Mouse (Mus musculus): ENCODE results near the gene Lrrc75a.

Gene Lrrc75a

GRCm38 (mm10) chr11:62645337-62645675 lies 3.0 kb downstream of the Lrrc75a start:
- 78% methylated on average over 4 of the region's 4 CpGs for WGBS

DNA sequence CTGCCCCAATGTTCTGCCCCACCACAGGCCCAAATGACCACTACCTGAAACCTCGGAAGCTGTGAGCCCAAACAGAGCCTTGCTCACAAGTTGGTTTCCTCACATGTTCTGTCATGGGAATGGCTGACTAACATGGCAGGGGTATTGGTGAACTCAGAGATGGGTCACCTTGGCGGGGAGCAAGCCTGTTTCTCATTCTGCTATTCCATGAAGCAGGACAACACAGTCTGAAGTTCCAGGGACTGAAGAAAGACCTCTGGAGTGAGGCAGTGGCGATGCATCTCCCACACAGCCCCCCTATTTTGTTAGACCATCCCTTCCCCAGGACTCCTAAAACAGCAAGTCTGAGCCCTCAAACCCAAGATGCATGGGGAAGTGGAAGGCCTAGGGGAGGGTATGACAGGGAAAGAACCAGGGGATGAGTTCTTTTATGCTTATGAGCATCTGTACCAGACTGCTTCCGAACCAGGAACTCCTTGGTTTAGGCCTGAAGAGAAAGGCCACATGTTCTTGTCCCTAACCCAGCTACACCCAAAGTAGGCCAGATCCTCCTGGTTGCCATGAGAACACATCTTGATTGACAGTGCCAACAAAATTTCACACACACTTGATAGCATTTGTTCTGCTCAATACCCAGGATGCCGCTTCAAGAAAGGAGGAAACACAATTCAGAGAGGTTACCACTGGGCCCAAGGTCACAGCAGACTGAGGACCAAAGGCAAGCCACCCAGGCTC lies 3.6 kb downstream of the Lrrc75a start:
- 95% methylated on average over 5 of the region's 5 CpGs for WGBS

- 79% methylated on average over 10 of the region's 10 CpGs for WGBS
Observed at GRCm38 (mm10) chr11:62643681-62644363, 4.5 kb downstream of the Lrrc75a start.

- 49% methylated on average over 8 of the region's 8 CpGs for WGBS
Observed at GRCm38 (mm10) chr11:62643011-62643631, 5.2 kb downstream of the Lrrc75a start.

- WGBS: 41% methylated on average over 11 of the region's 11 CpGs
Observed at GRCm38 (mm10) chr11:62642023-62642844, 6.1 kb downstream of the Lrrc75a start.

DNA sequence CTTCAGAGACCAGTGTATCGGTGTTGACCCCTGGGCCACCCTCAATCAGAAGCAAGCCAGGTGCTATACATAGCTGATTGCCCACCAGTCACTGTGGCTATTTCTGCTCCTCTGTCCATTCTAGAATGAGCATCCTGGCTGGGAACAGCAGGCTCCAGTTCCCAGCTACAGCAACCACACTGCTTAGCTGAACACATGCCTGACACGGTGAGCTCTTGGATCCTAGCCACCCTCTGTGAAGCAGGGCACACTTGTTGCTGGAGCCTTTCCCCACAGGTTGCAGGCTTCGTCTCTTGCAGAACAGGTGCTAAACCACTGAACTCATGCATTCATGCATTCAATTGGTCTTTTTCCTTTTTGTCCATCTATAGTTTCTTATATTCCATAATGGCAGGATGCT lies 7.9 kb downstream of the Lrrc75a start:
- 64% methylated on average over 3 of the region's 3 CpGs for WGBS

- 90% methylated on average over 4 of the region's 4 CpGs for WGBS
Observed at GRCm38 (mm10) chr11:62638402-62638801, 9.9 kb downstream of the Lrrc75a start.

DNA sequence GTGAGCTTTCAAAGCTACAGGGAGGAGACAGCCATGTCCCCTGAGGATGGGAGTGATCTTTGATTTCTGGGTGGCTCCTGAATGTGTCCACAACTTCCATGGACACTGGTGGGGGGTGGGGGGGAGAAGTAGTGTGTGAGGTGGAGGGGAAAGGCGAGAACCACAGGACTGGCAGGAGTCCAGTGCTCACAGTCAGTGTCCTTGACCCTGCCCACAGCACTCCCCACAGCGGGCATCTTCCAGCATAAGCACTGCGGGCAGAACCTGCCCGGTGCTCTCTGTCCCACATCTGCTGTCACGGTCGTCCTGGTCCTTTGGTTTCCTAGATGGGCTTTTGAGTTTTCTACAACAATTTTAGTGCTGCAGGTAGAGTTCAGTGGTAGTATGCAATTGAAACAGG lies 10.5 kb downstream of the Lrrc75a start:
- WGBS: 75% methylated on average over 6 of the region's 6 CpGs

- 71% methylated on average over 5 of the region's 5 CpGs for WGBS
Observed at GRCm38 (mm10) chr11:62637401-62637800, 10.9 kb downstream of the Lrrc75a start.

DNA sequence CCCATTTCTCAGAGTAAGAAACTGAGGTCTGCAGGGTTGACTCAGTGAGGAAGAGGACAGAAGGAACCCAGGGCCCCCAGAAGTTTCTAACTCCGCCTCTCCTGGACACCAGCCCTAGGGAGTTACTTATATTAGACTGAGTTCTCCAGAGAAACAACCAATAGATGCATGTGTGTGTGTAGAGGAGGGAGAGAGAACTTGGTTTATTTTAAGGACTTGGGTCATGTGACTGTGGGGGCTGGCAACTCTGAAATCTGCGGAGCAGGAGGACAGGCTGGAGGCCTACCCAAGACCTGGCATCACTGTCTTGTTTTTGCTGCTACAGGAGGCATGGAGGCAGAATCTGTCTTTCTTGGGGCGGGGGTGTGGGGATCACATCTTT lies 11.5 kb downstream of the Lrrc75a start:
- WGBS: 46% methylated on average over 3 of the region's 3 CpGs

- WGBS: 39% methylated on average over 11 of the region's 11 CpGs
Observed at GRCm38 (mm10) chr11:62636105-62636839, 12.1 kb downstream of the Lrrc75a start.

GRCm38 (mm10) chr11:62635406-62635805 lies 12.9 kb downstream of the Lrrc75a start:
- 40% methylated on average over 3 of the region's 3 CpGs for WGBS

DNA sequence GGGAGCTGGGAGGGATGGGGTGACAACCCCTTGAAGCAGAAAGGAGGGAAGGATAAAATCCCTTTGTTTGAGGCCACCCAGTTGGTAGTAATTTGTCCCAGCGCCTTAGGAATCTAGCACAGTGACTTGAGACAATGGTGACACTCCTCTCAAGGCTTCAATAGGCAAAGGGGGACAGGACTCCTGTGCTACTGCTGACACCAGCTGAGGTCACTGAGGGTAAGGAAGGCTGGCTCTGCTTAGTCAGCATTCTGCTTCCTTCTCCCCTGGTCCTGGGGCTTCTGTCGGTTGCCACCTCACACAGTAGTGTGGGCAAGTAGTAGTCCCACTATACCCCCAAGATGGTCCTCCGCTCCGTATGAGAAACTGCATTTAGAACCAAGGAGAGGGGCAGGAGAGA lies 17.2 kb downstream of the Lrrc75a start:
- WGBS: 74% methylated on average over 4 of the region's 4 CpGs

DNA sequence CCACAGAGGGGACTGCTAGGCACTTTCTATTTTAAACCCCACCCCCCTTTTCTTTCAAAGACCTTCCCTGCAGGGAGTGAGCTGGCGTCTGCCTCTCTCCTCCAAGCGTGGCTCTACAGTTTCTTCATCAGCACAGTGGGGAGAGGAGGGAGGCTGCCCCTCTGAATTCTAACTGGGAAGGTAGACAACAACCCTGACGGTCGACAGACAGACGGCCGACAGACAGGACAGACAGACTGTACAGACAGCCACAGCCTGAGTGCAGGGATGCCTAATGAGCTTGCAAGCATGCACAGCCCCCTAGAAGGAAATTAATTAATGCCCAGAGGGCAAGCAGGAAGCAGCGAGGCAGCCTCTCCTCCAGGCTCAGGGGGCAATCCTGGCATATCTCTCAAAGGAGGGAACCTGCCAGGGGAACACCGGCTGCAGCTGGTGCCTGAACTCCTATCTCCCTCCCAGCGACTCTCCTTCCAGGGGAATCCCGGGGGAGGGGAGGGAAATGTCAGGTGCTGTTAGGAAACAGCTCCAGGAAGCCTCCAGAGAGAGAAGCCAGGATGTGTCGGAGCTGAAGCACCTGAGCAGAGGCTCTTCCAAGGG lies 18.0 kb downstream of the Lrrc75a start:
- WGBS: 7% methylated on average over 11 of the region's 11 CpGs

DNA sequence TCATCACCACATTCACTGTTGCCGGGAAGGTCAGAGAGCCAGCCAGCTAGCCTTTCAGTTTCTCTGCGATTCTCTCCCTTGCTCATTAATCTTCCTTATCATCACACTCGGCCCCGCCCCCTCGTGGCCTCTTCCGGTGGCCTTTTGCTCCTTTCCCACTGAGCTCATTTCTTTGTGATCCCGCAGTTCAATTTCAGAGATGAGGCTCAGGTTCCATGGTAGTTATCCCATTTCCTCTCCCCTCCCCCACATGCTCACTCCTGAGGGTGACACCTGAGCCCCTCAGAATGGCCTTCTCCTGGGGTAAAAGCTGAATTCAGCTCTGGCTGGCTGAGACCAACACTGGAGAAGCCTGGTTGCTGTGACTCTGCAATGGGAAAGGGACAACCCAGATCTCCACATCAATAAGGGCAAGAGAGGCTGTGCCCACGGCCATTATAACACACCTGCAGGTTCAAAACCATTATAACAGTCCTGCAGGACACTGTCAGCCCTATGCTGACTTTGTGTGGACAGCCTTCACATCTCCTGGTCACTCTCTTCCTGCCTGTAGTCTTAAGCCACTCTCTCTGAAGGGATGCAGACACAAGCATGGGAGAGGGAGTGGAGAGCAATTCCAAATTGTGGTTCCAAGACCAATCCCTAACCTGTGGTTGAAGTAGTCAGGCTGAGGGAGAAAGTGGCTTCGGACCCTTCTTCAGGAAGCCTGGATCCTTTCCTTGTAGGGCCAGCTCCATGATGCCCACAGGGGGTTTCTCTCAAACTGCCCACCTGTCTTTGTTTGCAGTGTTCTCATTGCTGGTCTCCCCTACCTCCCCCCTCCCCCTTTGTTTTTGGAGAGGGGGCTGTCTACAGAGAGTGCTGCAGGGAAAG lies 18.7 kb downstream of the Lrrc75a start:
- 31% methylated on average over 9 of the region's 9 CpGs for WGBS

GRCm38 (mm10) chr11:62624341-62625291 lies 23.7 kb downstream of the Lrrc75a start:
- WGBS: 51% methylated on average over 10 of the region's 10 CpGs

- WGBS: 86% methylated on average over 4 of the region's 4 CpGs
Observed at GRCm38 (mm10) chr11:62622850-62623249, 25.5 kb downstream of the Lrrc75a start.

GRCm38 (mm10) chr11:62621586-62622283 lies 26.6 kb downstream of the Lrrc75a start:
- 74% methylated on average over 4 of the region's 4 CpGs for WGBS
